Mouse (Mus musculus) lung, postnatal 4 days (tissue): ENCODE measurements around the gene Myog.

Source experiments
- DNase-seq, 2 experiments: peaks; one replicate each; pipeline ENCODE4 v3.0.0; 2021

Gene Myog

GRCm38 (mm10) chr1:134326841-134327346, 37.1 kb downstream of the Myog start:
- DNase-seq: no peak

GRCm38 (mm10) chr1:134331879-134332635, 42.3 kb downstream of the Myog start:
- DNase-seq: peak; percentile 46 to 84

- peak; percentile 55 to 60 for DNase-seq
These were observed 43.0 kb downstream of the Myog start, which contains the start of gene Ppfia4 for GRCm38 (mm10) chr1:134332770-134333271. TSS of gene Ppfia4 (minus strand) at chr1:134332928.

- peak in 1 of 2 experiments; percentile 14 for DNase-seq
These were observed 43.8 kb downstream of the Myog start for GRCm38 (mm10) chr1:134333371-134334110.

- DNase-seq: peak in 1 of 2 experiments; percentile 15
These were observed 44.5 kb downstream of the Myog start for GRCm38 (mm10) chr1:134334111-134334827.

- DNase-seq: peak in 1 of 2 experiments; percentile 16
These were observed 45.6 kb downstream of the Myog start for GRCm38 (mm10) chr1:134335211-134335923.

- DNase-seq: peak in 1 of 2 experiments; percentile 21
These were observed 46.4 kb downstream of the Myog start for GRCm38 (mm10) chr1:134335924-134336810.

GRCm38 (mm10) chr1:134336958-134337710, 47.3 kb downstream of the Myog start:
- DNase-seq: peak in 1 of 2 experiments; percentile 20

- no peak for DNase-seq
These were observed 49.4 kb downstream of the Myog start for GRCm38 (mm10) chr1:134339162-134339561.

- DNase-seq: peak in 1 of 2 experiments; percentile 14
These were observed 50.2 kb downstream of the Myog start for GRCm38 (mm10) chr1:134339757-134340619.

- DNase-seq: peak in 1 of 2 experiments; percentile 15
These were observed 52.0 kb downstream of the Myog start for GRCm38 (mm10) chr1:134341641-134342277.
